Mouse (Mus musculus): ENCODE results near the gene Gpr50. TPM values are rescaled to one million over a fixed set of nuclear protein-coding genes. Genes with fewer than 3 reads are reported as not detected.

Gpr50 gene
- total RNA-seq (2012; rRNA removed), result 0.42 and 0.89 TPM in 2 replicates

GRCm38 (mm10) chrX:71663374-71663773, at the start of gene Gpr50:
Gene Gpr50 (plus strand): TSS chrX:71663667.
- no peak within 1 kb of the TSS for H3K27ac ChIP-seq (ENCODE audit: insufficient read depth, low read depth, low read length, poor library complexity, severe bottlenecking)
- peak within 1 kb of the TSS; percentile 46 to 67 for H3K4me3 ChIP-seq (ENCODE audit: insufficient read depth in 1 of 2, low read depth in 1 of 2, low read length in 2 of 2, poor library complexity in 1 of 2, severe bottlenecking in 1 of 2)
- in situ Hi-C loops (cut with MboI; ENCODE audit: low sequenced_read_pairs in 2 of 2, unreplicated experiment in 2 of 2), result loop anchor here (25.0 kb wide), 2 partner anchors 274 to 299 kb away; partner anchors contain the start of genes Fate1 (in 1 of the 2) and Prrg3 (in 1 of the 2)
- H3K9ac ChIP-seq (ENCODE audit: insufficient read depth, low read depth, low read length, poor library complexity, severe bottlenecking), result peak within 1 kb of the TSS; percentile 32; the same call in 1 of the 2 replicates
- DNase-seq (ENCODE audit: low read depth, low spot score), result no peak
- no peak for TF ChIP-seq ZC3H11A (IDR thresholded peaks at IDR 0.05; ENCODE audit: borderline replicate concordance, low read depth, low read length)
- TF ChIP-seq MAFK (IDR thresholded peaks at IDR 0.05; ENCODE audit: insufficient read depth, low read depth, low read length), result no peak
- no peak for TF ChIP-seq CHD2 (IDR thresholded peaks at IDR 0.05; ENCODE audit: low read depth, low read length)
- TF ChIP-seq HCFC1 (IDR thresholded peaks at IDR 0.05; ENCODE audit: borderline replicate concordance, insufficient read depth, low read length), result no peak
- TF ChIP-seq ZNF384 (IDR thresholded peaks at IDR 0.05; ENCODE audit: low read depth, low read length), result no peak
- no peaks in the 10 kb centered on the region for H3K4me1 ChIP-seq (ENCODE audit: control insufficient read depth in 2 of 2, insufficient read depth in 2 of 2, low read length in 2 of 2, poor library complexity in 1 of 2)
- no peaks in the 10 kb centered on the region for H3K9me3 ChIP-seq (ENCODE audit: control insufficient read depth, insufficient read depth, low read depth, low read length)
- no peaks in the 10 kb centered on the region for H3K36me3 ChIP-seq (ENCODE audit: control insufficient read depth, insufficient read depth, low read length, poor library complexity, severe bottlenecking)

- H3K9ac ChIP-seq (ENCODE audit: insufficient read depth, low read depth, low read length, poor library complexity, severe bottlenecking), result no peak overlapping the region
- H3K4me3 ChIP-seq (ENCODE audit: insufficient read depth in 1 of 2, low read depth in 1 of 2, low read length in 2 of 2, poor library complexity in 1 of 2, severe bottlenecking in 1 of 2), result no peak overlapping the region
- H3K9me3 ChIP-seq (ENCODE audit: control insufficient read depth, insufficient read depth, low read depth, low read length), result no peaks in the 10 kb centered on the region
- in situ Hi-C loops (cut with MboI; ENCODE audit: low sequenced_read_pairs in 2 of 2, unreplicated experiment in 2 of 2), result loop anchor here (10.0 to 25.0 kb wide), 2 partner anchors 185 to 197 kb away; no protein-coding TSS in a partner anchor
- no peak for DNase-seq (ENCODE audit: low read depth, low spot score)
- H3K4me1 ChIP-seq (ENCODE audit: control insufficient read depth in 2 of 2, insufficient read depth in 2 of 2, low read length in 2 of 2, poor library complexity in 1 of 2), result no peaks in the 10 kb centered on the region
- no peak for TF ChIP-seq MAFK (IDR thresholded peaks at IDR 0.05; ENCODE audit: insufficient read depth, low read depth, low read length)
- TF ChIP-seq CHD2 (IDR thresholded peaks at IDR 0.05; ENCODE audit: low read depth, low read length), result no peak
- no peak for TF ChIP-seq ZNF384 (IDR thresholded peaks at IDR 0.05; ENCODE audit: low read depth, low read length)
- no peak for TF ChIP-seq ZC3H11A (IDR thresholded peaks at IDR 0.05; ENCODE audit: borderline replicate concordance, low read depth, low read length)
- no peak for TF ChIP-seq HCFC1 (IDR thresholded peaks at IDR 0.05; ENCODE audit: borderline replicate concordance, insufficient read depth, low read length)
- no peak overlapping the region for H3K27ac ChIP-seq (ENCODE audit: insufficient read depth, low read depth, low read length, poor library complexity, severe bottlenecking)
- H3K36me3 ChIP-seq (ENCODE audit: control insufficient read depth, insufficient read depth, low read length, poor library complexity, severe bottlenecking), result no peaks in the 10 kb centered on the region
These were observed 41.2 kb upstream of the Gpr50 start for GRCm38 (mm10) chrX:71622286-71622685.

- Histone ChIP-seq H3K4me1 (ENCODE audit: control insufficient read depth in 2 of 2, insufficient read depth in 2 of 2, low read length in 2 of 2, poor library complexity in 1 of 2) (no peaks in the 10 kb centered on the region), H3K27ac (ENCODE audit: insufficient read depth, low read depth, low read length, poor library complexity, severe bottlenecking) (no peak overlapping the region), H3K9ac (ENCODE audit: insufficient read depth, low read depth, low read length, poor library complexity, severe bottlenecking) (no peak overlapping the region), H3K9me3 (ENCODE audit: control insufficient read depth, insufficient read depth, low read depth, low read length) (no peaks in the 10 kb centered on the region), H3K4me3 (ENCODE audit: insufficient read depth in 1 of 2, low read depth in 1 of 2, low read length in 2 of 2, poor library complexity in 1 of 2, severe bottlenecking in 1 of 2) (no peak overlapping the region), H3K36me3 (ENCODE audit: control insufficient read depth, insufficient read depth, low read length, poor library complexity, severe bottlenecking) (no peaks in the 10 kb centered on the region)
- in situ Hi-C loops (cut with MboI; ENCODE audit: low sequenced_read_pairs in 2 of 2, unreplicated experiment in 2 of 2), result loop anchor here (10.0 to 25.0 kb wide), 2 partner anchors 187 to 199 kb away; no protein-coding TSS in a partner anchor
- TF ChIP-seq MAFK (IDR thresholded peaks at IDR 0.05; ENCODE audit: insufficient read depth, low read depth, low read length) (no peak), ZC3H11A (IDR thresholded peaks at IDR 0.05; ENCODE audit: borderline replicate concordance, low read depth, low read length) (peak; percentile 15; the same call in 1 of the 2 replicates)
- peak; percentile 40 for DNase-seq (ENCODE audit: low read depth, low spot score)
These were observed 39.6 kb upstream of the Gpr50 start for GRCm38 (mm10) chrX:71623843-71624242.

GRCm38 (mm10) chrX:71628306-71628705, 35.2 kb upstream of the Gpr50 start:
- TF ChIP-seq ZNF384 (IDR thresholded peaks at IDR 0.05; ENCODE audit: low read depth, low read length) (no peak), HCFC1 (IDR thresholded peaks at IDR 0.05; ENCODE audit: borderline replicate concordance, insufficient read depth, low read length) (no peak), ZC3H11A (IDR thresholded peaks at IDR 0.05; ENCODE audit: borderline replicate concordance, low read depth, low read length) (0 out of 2 replicates have a peak, but pooled peaks have one; percentile 13), CHD2 (IDR thresholded peaks at IDR 0.05; ENCODE audit: low read depth, low read length) (no peak)
- Histone ChIP-seq H3K4me3 (ENCODE audit: insufficient read depth in 1 of 2, low read depth in 1 of 2, low read length in 2 of 2, poor library complexity in 1 of 2, severe bottlenecking in 1 of 2) (no peak overlapping the region), H3K27ac (ENCODE audit: insufficient read depth, low read depth, low read length, poor library complexity, severe bottlenecking) (no peak overlapping the region), H3K9me3 (ENCODE audit: control insufficient read depth, insufficient read depth, low read depth, low read length) (no peaks in the 10 kb centered on the region), H3K9ac (ENCODE audit: insufficient read depth, low read depth, low read length, poor library complexity, severe bottlenecking) (no peak overlapping the region), H3K4me1 (ENCODE audit: control insufficient read depth in 2 of 2, insufficient read depth in 2 of 2, low read length in 2 of 2, poor library complexity in 1 of 2) (no peaks in the 10 kb centered on the region), H3K36me3 (ENCODE audit: control insufficient read depth, insufficient read depth, low read length, poor library complexity, severe bottlenecking) (no peaks in the 10 kb centered on the region)
- in situ Hi-C loops (cut with MboI; ENCODE audit: low sequenced_read_pairs in 2 of 2, unreplicated experiment in 2 of 2), result loop anchor here in 1 of 2 experiments (10.0 kb wide), 1 partner anchor 204 kb away; no protein-coding TSS in a partner anchor
- DNase-seq (ENCODE audit: low read depth, low spot score), result peak; percentile 21

GRCm38 (mm10) chrX:71630709-71631108, 32.8 kb upstream of the Gpr50 start:
- in situ Hi-C loops (cut with MboI; ENCODE audit: low sequenced_read_pairs in 2 of 2, unreplicated experiment in 2 of 2), result no loop called here
- no peaks in the 10 kb centered on the region for H3K4me1 ChIP-seq (ENCODE audit: control insufficient read depth in 2 of 2, insufficient read depth in 2 of 2, low read length in 2 of 2, poor library complexity in 1 of 2)
- no peak overlapping the region for H3K9ac ChIP-seq (ENCODE audit: insufficient read depth, low read depth, low read length, poor library complexity, severe bottlenecking)
- no peak overlapping the region for H3K27ac ChIP-seq (ENCODE audit: insufficient read depth, low read depth, low read length, poor library complexity, severe bottlenecking)
- H3K4me3 ChIP-seq (ENCODE audit: insufficient read depth in 1 of 2, low read depth in 1 of 2, low read length in 2 of 2, poor library complexity in 1 of 2, severe bottlenecking in 1 of 2), result no peak overlapping the region
- H3K36me3 ChIP-seq (ENCODE audit: control insufficient read depth, insufficient read depth, low read length, poor library complexity, severe bottlenecking), result no peaks in the 10 kb centered on the region
- H3K9me3 ChIP-seq (ENCODE audit: control insufficient read depth, insufficient read depth, low read depth, low read length), result no peaks in the 10 kb centered on the region
- DNase-seq (ENCODE audit: low read depth, low spot score), result no peak
- TF ChIP-seq MAFK (IDR thresholded peaks at IDR 0.05; ENCODE audit: insufficient read depth, low read depth, low read length) (no peak), CHD2 (IDR thresholded peaks at IDR 0.05; ENCODE audit: low read depth, low read length) (no peak), ZC3H11A (IDR thresholded peaks at IDR 0.05; ENCODE audit: borderline replicate concordance, low read depth, low read length) (no peak), HCFC1 (IDR thresholded peaks at IDR 0.05; ENCODE audit: borderline replicate concordance, insufficient read depth, low read length) (no peak), ZNF384 (IDR thresholded peaks at IDR 0.05; ENCODE audit: low read depth, low read length) (no peak)

All from ES-E14 (cell line).